Mouse (Mus musculus) testis, adult 2 months (tissue): ENCODE data around the gene Ahcyl2. TPM values are rescaled to one million over a fixed set of nuclear protein-coding genes. Genes with fewer than 3 reads are reported as not detected.
"Not testable (repeated sequence)": the region's sequence is repeated elsewhere in the genome, so short reads cannot be mapped to it uniquely, and the experiment has no call there.

Experiments used
- H3K27ac ChIP-seq: fragments of 200-500 bp; 2 replicates; pipeline ENCODE4 v1.5.1; 2012; ENCODE audit warnings: low read depth, low read length; ENCODE audit not compliant: control insufficient read depth, insufficient read depth
- H3K27me3 ChIP-seq: fragments of 200-500 bp; 2 replicates; pipeline ENCODE4 v1.6.1; 2012; ENCODE audit warnings: mild to moderate bottlenecking, low read length, moderate library complexity; ENCODE audit not compliant: control insufficient read depth, insufficient read depth
- H3K36me3 ChIP-seq: fragments of 200-500 bp; 2 replicates; pipeline ENCODE4 v1.6.1; 2012; ENCODE audit warnings: mild to moderate bottlenecking, low read length; ENCODE audit not compliant: control insufficient read depth, insufficient read depth
- H3K4me1 ChIP-seq: fragments of 200-500 bp; 2 replicates; pipeline ENCODE4 v1.6.1; 2012; ENCODE audit warnings: low read length; ENCODE audit not compliant: control insufficient read depth, insufficient read depth
- H3K4me3 ChIP-seq: fragments of 200-500 bp; 2 replicates; pipeline ENCODE4 v1.5.1; 2012; ENCODE audit warnings: low read depth, mild to moderate bottlenecking, low read length, moderate library complexity, mixed read lengths; ENCODE audit not compliant: control insufficient read depth
- CTCF ChIP-seq: fragments of 200-500 bp; IDR thresholded peaks from 2 replicates; pipeline ENCODE4 v1.5.1; 2012; ENCODE audit warnings: low read depth, mild to moderate bottlenecking, inconsistent platforms, low read length, moderate library complexity; ENCODE audit not compliant: control insufficient read depth, insufficient read depth, insufficient replicate concordance
- POLR2A ChIP-seq: fragments of 200-500 bp; IDR thresholded peaks from 2 replicates; pipeline ENCODE4 v1.6.1; 2012; ENCODE audit warnings: low read depth, mild to moderate bottlenecking, inconsistent platforms, low read length, moderate library complexity; ENCODE audit not compliant: control insufficient read depth
- polyA plus RNA-seq: library from polyadenylated mRNA; depleted of rRNA; stranded (reverse); fragments of >200 nt; gene quantifications from 2 replicates; pipeline ENCODE4 v1.2.3, GENCODE M21; 2012

The Ahcyl2 gene
- polyA plus RNA-seq, 1 experiment, result 118 TPM

GRCm38 (mm10) chr6:29802979-29803378 is 35.2 kb downstream of the Ahcyl2 start:
- TF ChIP-seq POLR2A, result no peak
- H3K36me3 ChIP-seq, result no peaks in the 10 kb centered on the region
- H3K27ac ChIP-seq, result no peak overlapping the region
- no peak overlapping the region for H3K4me3 ChIP-seq
- H3K4me1 ChIP-seq, result no peaks in the 10 kb centered on the region; the same call in 1 of the 2 replicates
- no peaks in the 10 kb centered on the region for H3K27me3 ChIP-seq

- Histone ChIP-seq H3K4me3 (no peak overlapping the region), H3K27ac (no peak overlapping the region), H3K27me3 (no peaks in the 10 kb centered on the region), H3K36me3 (no peaks in the 10 kb centered on the region), H3K4me1 (no peaks in the 10 kb centered on the region; the same call in 1 of the 2 replicates)
- TF ChIP-seq POLR2A (no peak), CTCF (no peak)
These were observed 36.2 kb downstream of the Ahcyl2 start for GRCm38 (mm10) chr6:29804006-29804405.

- Histone ChIP-seq H3K27ac (no peak overlapping the region), H3K36me3 (no peaks in the 10 kb centered on the region), H3K4me3 (no peak overlapping the region), H3K27me3 (no peaks in the 10 kb centered on the region), H3K4me1 (no peaks in the 10 kb centered on the region; the same call in 1 of the 2 replicates)
- TF ChIP-seq CTCF, result no peak
- no peak for TF ChIP-seq POLR2A
These were observed 37.6 kb downstream of the Ahcyl2 start for GRCm38 (mm10) chr6:29805381-29805780.

- no peak overlapping the region for H3K27ac ChIP-seq
- no peaks in the 10 kb centered on the region for H3K27me3 ChIP-seq
- H3K4me3 ChIP-seq, result no peak overlapping the region
- no peak for TF ChIP-seq CTCF
- no peak for TF ChIP-seq POLR2A
- no peaks in the 10 kb centered on the region for H3K4me1 ChIP-seq
- H3K36me3 ChIP-seq, result no peaks in the 10 kb centered on the region
These were observed 44.3 kb downstream of the Ahcyl2 start for GRCm38 (mm10) chr6:29812076-29812475.

GRCm38 (mm10) chr6:29812651-29813050 is 44.8 kb downstream of the Ahcyl2 start:
- H3K4me1 ChIP-seq, result no peaks in the 10 kb centered on the region
- H3K27ac ChIP-seq, result no peak overlapping the region
- no peak overlapping the region for H3K4me3 ChIP-seq
- no peaks in the 10 kb centered on the region for H3K36me3 ChIP-seq
- TF ChIP-seq CTCF (no peak), POLR2A (no peak)
- H3K27me3 ChIP-seq, result no peaks in the 10 kb centered on the region

GRCm38 (mm10) chr6:29814616-29815015 is 46.8 kb downstream of the Ahcyl2 start:
- Histone ChIP-seq H3K4me3 (no peak overlapping the region), H3K36me3 (no peaks in the 10 kb centered on the region), H3K27me3 (no peaks in the 10 kb centered on the region), H3K27ac (no peak overlapping the region), H3K4me1 (no peaks in the 10 kb centered on the region)
- TF ChIP-seq POLR2A, result no peak
- TF ChIP-seq CTCF, result no peak

GRCm38 (mm10) chr6:29815060-29815459 is 47.2 kb downstream of the Ahcyl2 start:
- no peaks in the 10 kb centered on the region for H3K27me3 ChIP-seq
- H3K4me1 ChIP-seq, result no peaks in the 10 kb centered on the region
- H3K27ac ChIP-seq, result no peak overlapping the region
- no peaks in the 10 kb centered on the region for H3K36me3 ChIP-seq
- no peak for TF ChIP-seq CTCF
- TF ChIP-seq POLR2A, result no peak
- H3K4me3 ChIP-seq, result no peak overlapping the region

GRCm38 (mm10) chr6:29815634-29816033 is 47.8 kb downstream of the Ahcyl2 start:
- TF ChIP-seq POLR2A, result no peak
- TF ChIP-seq CTCF, result no peak

GRCm38 (mm10) chr6:29816371-29816770 is 48.6 kb downstream of the Ahcyl2 start:
- not testable (repeated sequence) for H3K4me1 ChIP-seq, H3K4me3 ChIP-seq, H3K27ac ChIP-seq, H3K27me3 ChIP-seq, H3K36me3 ChIP-seq

More at GRCm38 (mm10) chr6:29815634-29816033, 47.8 kb downstream of the Ahcyl2 start:
- Histone ChIP-seq H3K27ac (no peak overlapping the region), H3K4me1 (no peaks in the 10 kb centered on the region), H3K27me3 (no peaks in the 10 kb centered on the region), H3K4me3 (no peak overlapping the region), H3K36me3 (no peaks in the 10 kb centered on the region)
